Mouse (Mus musculus) forebrain, embryonic 11.5 days (tissue): ENCODE results near the gene Nedd4. TPM values are rescaled to one million over a fixed set of nuclear protein-coding genes. Genes with fewer than 3 reads are reported as not detected.

ENCODE experiments used
- ATAC-seq: fragments of 200-750 bp; cut with Nextera tagmentation; replicated peaks from 2 replicates; pipeline ENCODE4 v1.8.0; 2017; ENCODE audit warnings: moderate TSS enrichment; ENCODE audit not compliant: low FRiP score
- DNase-seq: peaks from one replicate; pipeline ENCODE4 v3.0.0-alpha.2; 2017; ENCODE audit warnings: low spot score
- H3K27ac ChIP-seq: fragments of 300-500 bp; sonication (generic); 2 replicates; pipeline ENCODE4 v1.5.1; 2014; ENCODE audit warnings: low read depth, low read length
- H3K27me3 ChIP-seq: fragments of 300-500 bp; sonication (generic); 2 replicates; pipeline ENCODE4 v1.6.1; 2014; ENCODE audit warnings: mild to moderate bottlenecking, low read length, mixed read lengths; ENCODE audit not compliant: control insufficient read depth, insufficient read depth
- H3K36me3 ChIP-seq: fragments of 300-500 bp; sonication (generic); 2 replicates; pipeline ENCODE4 v1.6.1; 2014; ENCODE audit warnings: mild to moderate bottlenecking, low read length, moderate library complexity, mixed read lengths; ENCODE audit not compliant: control insufficient read depth, insufficient read depth
- H3K4me1 ChIP-seq: fragments of 300-500 bp; sonication (generic); replicated peaks from 2 replicates; pipeline ENCODE4 v1.6.1; 2014; ENCODE audit warnings: low read length, mixed read lengths; ENCODE audit not compliant: control insufficient read depth, insufficient read depth
- H3K4me2 ChIP-seq: fragments of 300-500 bp; sonication (generic); 2 replicates; pipeline ENCODE4 v1.6.1; 2014; ENCODE audit warnings: low read depth, mild to moderate bottlenecking, low read length, moderate library complexity, mixed read lengths; ENCODE audit not compliant: severe bottlenecking
- H3K4me3 ChIP-seq: fragments of 300-500 bp; sonication (generic); 2 replicates; pipeline ENCODE4 v1.5.1; 2014; ENCODE audit warnings: low read depth, low read length
- H3K9ac ChIP-seq: fragments of 300-500 bp; sonication (generic); 2 replicates; pipeline ENCODE4 v1.6.1; 2014; ENCODE audit warnings: low read length
- H3K9me3 ChIP-seq: fragments of 300-500 bp; sonication (generic); 2 replicates; pipeline ENCODE4 v1.6.1; 2016; ENCODE audit warnings: low read length, mixed read lengths; ENCODE audit not compliant: control insufficient read depth
- WGBS: fragments of 180-500 bp; shearing (Covaris S2); extraction: QIAGEN DNeasy Blood & Tissue Kit; methylation state at CpG from one replicate; pipeline ENCODE4 v1.1.7; 2014; 5-methylcytosine and 5-hydroxymethylcytosine counted together
- polyA plus RNA-seq: library from polyadenylated mRNA; unstranded; fragments of >200 nt; fragmentation: Nextera tagmentation; extraction: Ambion mirVana; gene quantifications from 2 replicates; pipeline ENCODE4 v1.2.1, GENCODE M21; 2014

Nedd4 gene
- polyA plus RNA-seq, 1 experiment from 2014 or later: 793 TPM

GRCm38 (mm10) chr9:72693861-72694260, 31.7 kb downstream of the Nedd4 start:
- Histone ChIP-seq H3K4me1 (0 out of 2 replicates have a peak, but pooled peaks cover 1% of the 10 kb centered on the region), H3K27me3 (no peaks in the 10 kb centered on the region), H3K9me3 (no peaks in the 10 kb centered on the region), H3K4me2 (no peak overlapping the region), H3K27ac (no peak overlapping the region), H3K4me3 (no peak overlapping the region), H3K9ac (no peak overlapping the region), H3K36me3 (peaks cover 16% of the 10 kb centered on the region)
- ATAC-seq: no peak
- 93% methylated on average over 14 of the region's 14 CpGs for WGBS
- DNase-seq: peak; percentile 43

GRCm38 (mm10) chr9:72696508-72696907, 34.4 kb downstream of the Nedd4 start:
- no peak overlapping the region for H3K9ac ChIP-seq

GRCm38 (mm10) chr9:72697779-72698178, 35.6 kb downstream of the Nedd4 start:
- Histone ChIP-seq H3K4me3 (no peak overlapping the region), H3K27ac (no peak overlapping the region), H3K9me3 (no peaks in the 10 kb centered on the region), H3K4me1 (0 out of 2 replicates have a peak, but pooled peaks cover 1% of the 10 kb centered on the region), H3K9ac (no peak overlapping the region), H3K27me3 (no peaks in the 10 kb centered on the region), H3K36me3 (peaks cover 19% of the 10 kb centered on the region), H3K4me2 (no peak overlapping the region)
- ATAC-seq: no peak
- WGBS: 95% methylated on average over 4 of the region's 4 CpGs
- DNase-seq: peak; percentile 31

More at GRCm38 (mm10) chr9:72696508-72696907, 34.4 kb downstream of the Nedd4 start:
- no peak overlapping the region for H3K4me3 ChIP-seq
- no peaks in the 10 kb centered on the region for H3K27me3 ChIP-seq
- H3K4me1 ChIP-seq: 0 out of 2 replicates have a peak, but pooled peaks cover 1% of the 10 kb centered on the region
- ATAC-seq (no peak), DNase-seq (no peak)
- H3K27ac ChIP-seq: no peak overlapping the region
- 82% methylated on average over 3 of the region's 3 CpGs for WGBS
- peaks cover 19% of the 10 kb centered on the region for H3K36me3 ChIP-seq
- H3K4me2 ChIP-seq: no peak overlapping the region
- no peaks in the 10 kb centered on the region for H3K9me3 ChIP-seq

GRCm38 (mm10) chr9:72699702-72700101, 37.6 kb downstream of the Nedd4 start:
- no peak overlapping the region for H3K27ac ChIP-seq
- H3K9ac ChIP-seq: no peak overlapping the region
- no peak for ATAC-seq
- 84% methylated on average over 3 of the region's 3 CpGs for WGBS
- peak; percentile 47 for DNase-seq
- no peak overlapping the region for H3K4me3 ChIP-seq
- peaks cover 19% of the 10 kb centered on the region; the same call in 1 of the 2 replicates for H3K36me3 ChIP-seq
- H3K4me2 ChIP-seq: no peak overlapping the region
- no peaks in the 10 kb centered on the region for H3K9me3 ChIP-seq
- H3K4me1 ChIP-seq: no peaks in the 10 kb centered on the region
- H3K27me3 ChIP-seq: no peaks in the 10 kb centered on the region

GRCm38 (mm10) chr9:72701441-72701840, 39.3 kb downstream of the Nedd4 start:
- no peaks in the 10 kb centered on the region for H3K9me3 ChIP-seq
- 77% methylated on average over 8 of the region's 8 CpGs for WGBS
- no peaks in the 10 kb centered on the region for H3K4me1 ChIP-seq
- DNase-seq (peak; percentile 26), ATAC-seq (no peak)
- no peaks in the 10 kb centered on the region for H3K27me3 ChIP-seq
- H3K4me2 ChIP-seq: no peak overlapping the region
- peaks cover 19% of the 10 kb centered on the region; the same call in 1 of the 2 replicates for H3K36me3 ChIP-seq
- H3K27ac ChIP-seq: no peak overlapping the region
- no peak overlapping the region for H3K9ac ChIP-seq
- no peak overlapping the region for H3K4me3 ChIP-seq

- H3K27me3 ChIP-seq: no peaks in the 10 kb centered on the region
- H3K36me3 ChIP-seq: peaks cover 19% of the 10 kb centered on the region; the same call in 1 of the 2 replicates
- no peak overlapping the region for H3K9ac ChIP-seq
- H3K27ac ChIP-seq: no peak overlapping the region
- H3K4me2 ChIP-seq: no peak overlapping the region
- no peaks in the 10 kb centered on the region for H3K9me3 ChIP-seq
- WGBS: 83% methylated on average over 2 of the region's 2 CpGs
- no peak overlapping the region for H3K4me3 ChIP-seq
- no peaks in the 10 kb centered on the region for H3K4me1 ChIP-seq
- no peak for ATAC-seq
- DNase-seq: peak; percentile 30
Observed at GRCm38 (mm10) chr9:72702075-72702474, 39.9 kb downstream of the Nedd4 start.

GRCm38 (mm10) chr9:72703142-72703541, 41.0 kb downstream of the Nedd4 start:
- no peak overlapping the region for H3K4me2 ChIP-seq
- H3K4me3 ChIP-seq: no peak overlapping the region
- H3K27me3 ChIP-seq: no peaks in the 10 kb centered on the region
- H3K4me1 ChIP-seq: no peaks in the 10 kb centered on the region
- DNase-seq (peak; percentile 35), ATAC-seq (no peak)
- H3K9ac ChIP-seq: no peak overlapping the region
- peaks cover 14% of the 10 kb centered on the region; the same call in 1 of the 2 replicates for H3K36me3 ChIP-seq
- no peak overlapping the region for H3K27ac ChIP-seq
- H3K9me3 ChIP-seq: no peaks in the 10 kb centered on the region
- WGBS: 93% methylated on average over 4 of the region's 4 CpGs

- ATAC-seq: no peak
- WGBS: 90% methylated on average over 6 of the region's 6 CpGs
- Histone ChIP-seq H3K27ac (no peak overlapping the region), H3K9me3 (no peaks in the 10 kb centered on the region), H3K4me2 (no peak overlapping the region), H3K9ac (no peak overlapping the region), H3K36me3 (peaks cover 14% of the 10 kb centered on the region; the same call in 1 of the 2 replicates), H3K4me1 (no peaks in the 10 kb centered on the region), H3K27me3 (no peaks in the 10 kb centered on the region), H3K4me3 (no peak overlapping the region)
- peak; percentile 42 for DNase-seq
Observed at GRCm38 (mm10) chr9:72703754-72704153, 41.6 kb downstream of the Nedd4 start.

- Histone ChIP-seq H3K27me3 (no peaks in the 10 kb centered on the region), H3K36me3 (peaks cover 12% of the 10 kb centered on the region; the same call in 1 of the 2 replicates), H3K27ac (no peak overlapping the region), H3K9me3 (no peaks in the 10 kb centered on the region), H3K4me3 (no peak overlapping the region), H3K4me1 (no peaks in the 10 kb centered on the region), H3K9ac (no peak overlapping the region), H3K4me2 (no peak overlapping the region)
- ATAC-seq: no peak
- 89% methylated on average over 2 of the region's 2 CpGs for WGBS
- DNase-seq: no peak
Observed at GRCm38 (mm10) chr9:72705270-72705669, 43.1 kb downstream of the Nedd4 start.
